Mouse (Mus musculus) forebrain, embryonic 10.5 days (tissue): ENCODE measurements around the gene Pea15a. TPM values are rescaled to one million over a fixed set of nuclear protein-coding genes. Genes with fewer than 3 reads are reported as not detected.

ENCODE experiments used
- DNase-seq: peaks from one replicate; pipeline ENCODE4 v3.0.0-alpha.2; 2017; ENCODE audit warnings: low spot score; ENCODE audit errors: extremely low spot score
- H3K27ac ChIP-seq: fragments of 300-500 bp; sonication (generic); 2 replicates; pipeline ENCODE4 v1.5.1; 2016; ENCODE audit warnings: mild to moderate bottlenecking
- H3K27me3 ChIP-seq: fragments of 300-500 bp; sonication (generic); 2 replicates; pipeline ENCODE4 v1.6.1; 2016; ENCODE audit warnings: mild to moderate bottlenecking; ENCODE audit not compliant: poor library complexity, severe bottlenecking
- H3K36me3 ChIP-seq: fragments of 300-500 bp; sonication (generic); replicated peaks from 2 replicates; pipeline ENCODE4 v1.6.1; 2016; ENCODE audit warnings: mild to moderate bottlenecking, moderate library complexity
- H3K4me1 ChIP-seq: fragments of 300-500 bp; sonication (generic); 2 replicates; pipeline ENCODE4 v1.6.1; 2016
- H3K4me3 ChIP-seq: fragments of 300-500 bp; sonication (generic); 2 replicates; pipeline ENCODE4 v1.5.1; 2016; ENCODE audit warnings: mild to moderate bottlenecking, moderate library complexity
- H3K9me3 ChIP-seq: fragments of 300-500 bp; sonication (generic); 2 replicates; pipeline ENCODE4 v1.6.1; 2016; ENCODE audit warnings: mild to moderate bottlenecking, moderate library complexity
- WGBS: fragments of 180-500 bp; shearing (Covaris S2); methylation state at CpG from one replicate; pipeline ENCODE4 v1.1.7; 2016; 5-methylcytosine and 5-hydroxymethylcytosine counted together
- polyA plus RNA-seq: library from polyadenylated mRNA; unstranded; fragments of >200 nt; fragmentation: Nextera tagmentation; extraction: Ambion mirVana; gene quantifications from 2 replicates; pipeline ENCODE4 v1.2.1, GENCODE M21; 2016

The Pea15a gene
- polyA plus RNA-seq, 1 experiment from 2014 or later: 292 TPM

DNA sequence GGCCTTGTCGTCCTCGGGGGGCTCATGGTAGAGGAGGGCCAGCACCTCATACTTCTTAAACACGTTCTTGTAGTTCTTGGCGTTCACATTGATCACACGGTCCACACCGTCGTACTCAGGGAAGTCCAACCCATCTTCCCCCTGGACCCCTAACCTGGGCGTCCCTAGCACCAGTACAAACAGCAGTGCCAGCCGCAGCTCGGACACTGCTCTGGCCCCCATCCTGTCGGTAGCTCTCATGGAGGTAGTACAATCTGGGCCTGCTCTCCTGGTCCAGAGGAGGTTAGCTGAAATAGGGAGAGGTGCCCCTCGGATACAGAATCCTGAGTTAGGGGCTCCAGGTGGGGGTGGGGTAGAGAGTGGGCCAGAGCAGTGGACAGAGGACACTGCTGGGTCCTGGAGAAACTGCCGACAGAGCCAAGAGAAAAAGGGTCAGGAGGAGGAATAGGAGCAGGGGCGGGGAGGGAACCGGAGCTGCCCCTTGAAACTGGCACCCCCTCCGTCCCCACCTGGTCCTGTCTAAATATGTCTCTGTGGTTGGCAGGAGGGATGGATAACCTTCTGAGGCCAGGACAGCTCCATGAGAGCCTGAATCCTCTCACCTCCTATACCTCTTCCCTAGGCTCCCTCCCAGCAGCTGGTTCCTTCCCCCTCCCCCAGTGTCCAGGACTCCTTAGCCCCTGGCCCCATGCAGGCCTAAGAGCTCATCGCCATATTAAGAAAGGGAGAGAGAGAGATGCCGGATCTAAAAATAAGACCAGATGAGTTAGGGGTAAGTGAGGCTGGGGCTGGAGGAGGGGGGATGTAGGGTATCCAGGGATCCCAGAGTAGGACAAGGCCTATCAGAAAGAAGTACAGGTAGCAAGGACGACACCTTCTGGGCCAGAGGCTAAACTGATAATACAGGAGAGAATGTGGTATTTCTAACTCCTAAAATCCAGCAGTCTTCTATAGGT lies 13.1 kb upstream of the Pea15a start, which contains the start of gene Casq1:
Casq1 (minus strand) TSS at position 418 of the 956 bp plus-strand sequence.
- DNase-seq: no peak
- H3K4me1 ChIP-seq: peaks cover 64% of the 10 kb centered on the region
- H3K9me3 ChIP-seq: no peaks in the 10 kb centered on the region
- 83% methylated on average over 19 of the region's 19 CpGs for WGBS
- no peak within 1 kb of the TSS for H3K4me3 ChIP-seq
- no peaks in the 10 kb centered on the region for H3K27me3 ChIP-seq
- H3K36me3 ChIP-seq: no peaks in the 10 kb centered on the region
- peak within 1 kb of the TSS; percentile 76 for H3K27ac ChIP-seq

DNA sequence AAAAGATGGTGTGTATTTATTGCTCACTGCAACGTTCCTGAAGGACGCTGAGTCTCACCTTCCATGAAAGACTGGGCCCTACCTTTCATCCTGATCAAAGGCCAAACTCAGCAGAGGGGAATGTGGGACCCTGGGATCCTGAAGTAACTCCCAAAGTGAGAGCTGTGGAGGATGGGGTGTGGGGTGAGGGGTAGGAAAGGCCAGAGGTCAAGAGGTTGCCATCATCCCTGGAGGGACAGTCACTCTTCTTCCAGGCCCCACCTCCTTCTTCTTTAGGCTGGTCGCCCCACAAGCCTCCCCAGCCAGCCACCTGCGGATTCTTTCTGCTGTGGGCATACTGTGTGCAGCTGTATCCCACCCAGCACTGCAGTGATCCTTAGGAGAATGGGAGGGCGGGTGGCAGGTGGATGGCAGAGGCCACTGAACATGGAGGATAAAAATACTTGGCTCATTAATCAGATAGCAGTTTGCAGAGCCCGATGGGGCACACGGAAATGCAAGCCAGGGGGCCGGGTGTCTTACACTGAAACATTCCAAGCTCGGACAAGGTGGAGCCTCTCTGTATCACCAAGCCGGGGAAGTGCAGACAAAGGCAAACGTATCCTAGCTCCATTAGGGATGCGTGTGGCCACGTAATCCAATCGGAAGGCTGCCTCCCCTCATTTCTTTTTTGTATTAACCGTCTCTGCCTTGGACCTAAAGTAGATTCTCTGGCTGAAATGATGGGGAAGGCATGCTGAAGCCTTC lies 11.7 kb upstream of the Pea15a start:
- Histone ChIP-seq H3K9me3 (no peaks in the 10 kb centered on the region), H3K27ac (peak overlapping the region; percentile 76), H3K4me1 (peaks cover 75% of the 10 kb centered on the region), H3K36me3 (no peaks in the 10 kb centered on the region), H3K4me3 (no peak overlapping the region), H3K27me3 (no peaks in the 10 kb centered on the region)
- WGBS: 58% methylated on average over 15 of the region's 15 CpGs
- DNase-seq: no peak

DNA sequence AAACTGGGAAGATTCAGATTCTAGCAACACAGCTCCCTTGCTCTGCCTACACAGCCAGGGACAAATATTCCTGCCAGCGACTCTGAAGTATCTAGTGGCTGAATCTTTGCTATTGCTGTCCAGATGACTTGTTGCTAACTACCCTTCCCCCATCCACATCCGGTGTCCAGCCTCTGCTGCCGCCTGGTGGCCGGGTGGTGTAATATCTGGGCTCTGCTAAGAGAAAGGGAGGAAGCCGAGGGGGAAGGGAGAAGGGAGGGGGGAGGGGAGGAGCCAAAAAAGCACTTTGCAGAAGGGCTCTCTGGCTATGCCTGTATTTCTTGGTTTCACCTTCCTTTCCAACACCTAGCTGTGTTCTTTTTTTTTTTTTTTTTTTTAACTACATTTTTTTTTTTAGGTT lies 10.5 kb upstream of the Pea15a start:
- Histone ChIP-seq H3K27me3 (no peaks in the 10 kb centered on the region), H3K36me3 (no peaks in the 10 kb centered on the region), H3K9me3 (no peaks in the 10 kb centered on the region), H3K4me1 (peaks cover 79% of the 10 kb centered on the region), H3K27ac (peak overlapping the region; percentile 90), H3K4me3 (peak overlapping the region; percentile 43)
- peak; percentile 95 for DNase-seq
- 1% methylated on average over 5 of the region's 5 CpGs for WGBS

DNA sequence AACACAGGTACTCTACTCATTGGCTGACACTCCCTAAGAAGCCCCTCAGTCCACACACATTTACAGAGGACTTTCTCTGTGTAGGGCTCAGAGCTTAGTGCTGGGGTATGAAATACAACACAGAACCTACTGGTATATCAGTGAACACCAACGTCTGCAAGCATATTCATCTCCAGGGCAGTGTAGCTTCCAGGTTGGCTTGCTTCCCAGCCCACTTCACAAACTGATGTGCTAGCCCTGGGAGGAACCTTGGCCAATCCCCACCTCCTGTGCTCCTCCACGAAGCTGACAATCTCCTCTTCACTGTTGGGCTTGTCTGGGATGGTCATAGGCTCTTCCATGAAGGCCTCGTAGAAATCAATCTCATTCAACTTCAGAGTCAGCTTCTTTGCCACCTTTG lies 8.1 kb upstream of the Pea15a start:
- Histone ChIP-seq H3K27ac (no peak overlapping the region), H3K4me3 (no peak overlapping the region), H3K4me1 (peaks cover 55% of the 10 kb centered on the region), H3K27me3 (no peaks in the 10 kb centered on the region), H3K9me3 (no peaks in the 10 kb centered on the region), H3K36me3 (no peaks in the 10 kb centered on the region)
- DNase-seq: no peak
- WGBS: 76% methylated on average over 3 of the region's 3 CpGs

DNA sequence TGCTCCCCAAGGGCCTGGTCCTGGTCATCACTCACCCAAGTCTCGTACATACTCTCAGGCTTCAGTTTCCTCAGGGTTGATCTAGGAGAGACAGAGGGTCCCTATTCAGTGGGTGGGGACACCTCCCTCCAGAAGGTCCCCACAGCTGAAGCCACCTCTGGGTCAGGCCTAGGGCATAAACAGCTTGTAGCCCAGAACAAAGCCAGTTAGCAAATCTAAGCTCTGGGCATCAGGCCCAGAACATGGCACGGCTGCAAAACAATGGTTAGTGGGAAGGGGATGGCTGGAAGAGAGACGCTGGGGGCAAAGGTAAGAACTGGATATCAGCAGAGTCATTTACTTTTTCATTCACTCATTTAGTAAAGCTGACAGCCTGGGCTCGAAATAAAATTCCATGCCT lies 7.2 kb upstream of the Pea15a start:
- 79% methylated on average over 4 of the region's 4 CpGs for WGBS
- H3K4me1 ChIP-seq: peaks cover 45% of the 10 kb centered on the region
- H3K27ac ChIP-seq: 0 out of 2 replicates have a peak overlapping the region, but pooled peaks have one; percentile 36
- no peak for DNase-seq
- no peak overlapping the region for H3K4me3 ChIP-seq
- no peaks in the 10 kb centered on the region for H3K9me3 ChIP-seq
- no peaks in the 10 kb centered on the region for H3K36me3 ChIP-seq
- no peaks in the 10 kb centered on the region for H3K27me3 ChIP-seq

DNA sequence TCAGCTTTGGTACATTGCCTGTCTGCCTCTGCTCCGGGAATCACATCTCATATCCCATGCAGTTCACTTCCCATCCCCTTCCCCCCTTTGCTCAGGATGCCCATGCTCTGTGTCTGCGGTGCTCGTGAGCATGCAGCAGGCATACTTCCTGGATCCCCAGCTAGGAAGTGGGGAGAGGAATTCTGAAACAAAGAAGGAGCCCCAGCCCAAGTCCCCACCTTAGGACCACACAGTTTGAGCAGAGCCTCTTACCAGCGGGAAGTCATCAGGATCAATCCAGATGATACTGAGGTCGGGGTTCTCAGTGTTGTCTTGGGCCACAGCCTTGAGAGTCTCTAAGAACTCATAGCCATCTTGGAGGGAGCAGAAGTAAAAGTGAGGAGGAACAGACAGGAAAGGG lies 6.2 kb upstream of the Pea15a start:
- peaks cover 36% of the 10 kb centered on the region for H3K4me1 ChIP-seq
- 61% methylated on average over 5 of the region's 5 CpGs for WGBS
- H3K27me3 ChIP-seq: no peaks in the 10 kb centered on the region
- H3K4me3 ChIP-seq: no peak overlapping the region
- no peaks in the 10 kb centered on the region for H3K9me3 ChIP-seq
- peak overlapping the region; percentile 36 for H3K27ac ChIP-seq
- no peaks in the 10 kb centered on the region for H3K36me3 ChIP-seq
- no peak for DNase-seq

DNA sequence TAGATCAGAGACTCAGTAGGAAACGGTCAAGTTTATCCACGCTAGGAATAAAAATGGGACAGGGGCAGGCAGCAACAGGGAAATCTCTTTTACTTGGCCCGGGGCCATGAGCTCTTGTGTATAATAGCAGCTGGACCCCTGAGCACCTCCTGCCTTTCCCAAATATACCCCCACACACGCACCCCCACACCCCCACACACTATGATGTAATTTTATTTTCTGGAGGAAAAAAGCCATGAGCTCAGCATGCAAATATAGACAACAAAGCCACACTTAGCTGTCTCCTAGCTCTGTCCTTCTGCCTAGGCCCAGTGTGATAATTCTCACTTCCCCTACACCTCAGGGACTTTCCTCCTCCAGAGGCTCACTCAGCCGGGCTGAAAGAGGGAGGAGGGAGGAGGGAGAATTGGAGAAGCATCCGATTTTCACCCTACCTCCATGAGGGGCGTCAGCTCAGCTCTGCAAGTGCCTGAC lies 544 bp upstream of the Pea15a start:
- Histone ChIP-seq H3K4me3 (peak overlapping the region; percentile 85), H3K9me3 (no peaks in the 10 kb centered on the region)
- 21% methylated on average over 7 of the region's 7 CpGs for WGBS

DNA sequence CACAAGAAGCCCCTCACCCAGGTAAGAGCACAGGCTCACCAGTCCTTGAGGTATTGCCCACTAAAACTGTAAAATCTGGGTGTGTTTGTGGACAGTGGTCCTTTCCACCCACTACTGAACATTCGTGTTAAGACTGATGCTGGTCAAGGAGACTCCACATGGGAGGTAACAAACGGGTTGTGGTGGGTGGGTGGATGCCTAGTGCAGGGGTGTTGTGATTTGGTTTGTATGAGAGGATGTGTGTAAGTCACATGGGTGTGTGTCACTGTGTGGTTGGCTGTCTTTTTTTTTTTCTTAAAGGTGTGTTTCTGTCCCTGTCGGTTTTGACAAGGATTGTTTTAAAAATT lies 890 bp downstream of the Pea15a start:
- H3K27ac ChIP-seq: peak overlapping the region; percentile 96
- no peak for DNase-seq
- H3K9me3 ChIP-seq: no peaks in the 10 kb centered on the region
- no peaks in the 10 kb centered on the region for H3K27me3 ChIP-seq
- H3K4me1 ChIP-seq: peaks cover 70% of the 10 kb centered on the region
- peak overlapping the region; percentile 85 for H3K4me3 ChIP-seq
- peaks cover 16% of the 10 kb centered on the region for H3K36me3 ChIP-seq
- WGBS: 10% methylated on average over 3 of the region's 3 CpGs

More for the DNA sequence above, 544 bp upstream of the Pea15a start:
- Histone ChIP-seq H3K27ac (peak overlapping the region; percentile 96), H3K36me3 (peaks cover 2% of the 10 kb centered on the region; the same call in 1 of the 2 replicates), H3K27me3 (no peaks in the 10 kb centered on the region), H3K4me1 (peaks cover 55% of the 10 kb centered on the region)
- no peak for DNase-seq

DNA sequence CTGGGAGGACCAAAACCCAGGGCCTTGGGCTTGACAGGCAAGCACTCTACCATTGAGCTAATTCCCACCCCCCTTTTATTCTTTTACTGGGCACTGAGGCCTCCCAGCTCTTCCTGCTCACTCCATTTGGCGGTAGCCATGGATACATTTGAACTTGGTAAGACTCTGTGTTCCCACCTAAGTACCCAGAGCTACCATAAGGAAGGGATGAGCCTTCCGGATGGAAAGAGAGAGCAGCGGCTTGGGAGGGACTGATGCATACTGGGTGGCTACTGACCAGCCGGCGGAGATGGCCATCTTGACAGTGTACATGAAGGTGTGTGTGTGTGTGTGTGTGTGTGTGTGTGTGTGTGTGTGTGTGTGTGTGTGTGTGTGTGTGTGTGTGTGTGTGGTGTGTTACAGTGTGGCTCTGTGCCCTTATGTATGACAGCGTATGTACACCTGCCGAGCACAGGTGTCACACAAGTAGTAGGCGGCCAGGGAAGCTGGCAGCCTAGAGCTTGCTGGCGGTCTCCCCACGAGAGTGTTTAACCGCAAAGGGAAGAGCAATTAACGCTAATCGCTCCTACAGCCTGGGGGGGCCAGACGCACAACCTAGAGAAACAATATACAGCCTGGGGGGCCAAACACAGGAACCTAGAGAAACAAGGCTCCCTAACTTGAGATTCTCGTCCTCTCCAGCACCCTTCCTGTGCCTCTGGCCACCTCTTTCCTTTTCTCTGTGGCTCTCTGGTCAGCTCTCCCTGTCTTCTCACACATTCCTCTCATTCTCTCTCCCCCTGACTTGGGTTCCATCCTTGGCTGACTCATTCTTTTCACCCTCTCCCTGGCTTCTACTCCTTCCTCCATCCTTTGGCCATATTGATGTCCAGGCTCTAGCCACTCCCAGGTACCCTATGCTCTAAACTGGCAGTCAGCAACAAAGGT lies 1.5 kb downstream of the Pea15a start:
- peaks cover 76% of the 10 kb centered on the region for H3K4me1 ChIP-seq
- WGBS: 31% methylated on average over 15 of the region's 15 CpGs
- DNase-seq: peak; percentile 34

DNA sequence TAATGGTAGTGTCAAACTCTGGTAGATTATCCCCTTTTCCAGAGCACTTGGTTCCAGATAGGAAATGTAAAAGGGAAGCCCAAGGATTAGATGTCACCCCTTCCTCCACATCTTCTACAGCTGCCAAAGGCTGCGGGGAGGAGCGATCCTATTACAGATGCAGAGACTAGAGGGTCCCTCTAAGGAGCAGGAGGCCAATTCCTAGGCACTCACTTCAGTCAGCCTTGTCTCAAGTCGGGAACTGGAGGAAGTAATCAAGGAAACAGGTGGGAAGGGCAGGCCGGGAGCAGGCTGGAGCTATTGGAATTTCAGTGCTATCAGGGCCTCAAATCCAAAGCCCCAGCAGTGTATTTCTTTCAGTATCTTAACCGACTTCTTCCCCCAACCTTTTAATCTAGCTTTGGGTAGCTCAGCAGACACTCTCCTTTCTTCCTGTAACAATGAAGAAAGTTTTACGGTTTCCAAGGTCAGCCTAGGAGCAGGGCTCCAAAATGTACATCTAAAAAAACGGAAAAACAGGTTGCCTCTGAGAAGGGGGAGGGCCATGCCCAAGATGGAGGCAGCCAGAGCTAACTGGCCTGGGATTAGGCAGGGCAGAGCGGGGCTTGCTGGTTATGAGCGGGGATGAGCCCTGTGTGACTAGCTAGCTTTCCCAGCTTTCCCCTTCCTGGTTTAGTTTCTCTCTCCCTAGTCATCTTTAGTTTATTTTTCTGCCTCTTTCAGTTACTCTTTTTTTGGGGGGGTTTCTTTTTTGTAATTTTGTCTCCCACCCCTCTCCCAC lies 2.4 kb downstream of the Pea15a start:
- H3K4me1 ChIP-seq: peaks cover 82% of the 10 kb centered on the region
- no peaks in the 10 kb centered on the region for H3K27me3 ChIP-seq
- WGBS: 8% methylated on average over 9 of the region's 9 CpGs
- no peak for DNase-seq
- peak overlapping the region; percentile 96 for H3K27ac ChIP-seq
- peak overlapping the region; percentile 85 for H3K4me3 ChIP-seq
- H3K36me3 ChIP-seq: peaks cover 31% of the 10 kb centered on the region
- H3K9me3 ChIP-seq: no peaks in the 10 kb centered on the region

More for the DNA sequence above, 1.5 kb downstream of the Pea15a start:
- Histone ChIP-seq H3K27ac (peak overlapping the region; percentile 96), H3K9me3 (no peaks in the 10 kb centered on the region), H3K27me3 (no peaks in the 10 kb centered on the region), H3K4me3 (peak overlapping the region; percentile 85), H3K36me3 (peaks cover 22% of the 10 kb centered on the region)

DNA sequence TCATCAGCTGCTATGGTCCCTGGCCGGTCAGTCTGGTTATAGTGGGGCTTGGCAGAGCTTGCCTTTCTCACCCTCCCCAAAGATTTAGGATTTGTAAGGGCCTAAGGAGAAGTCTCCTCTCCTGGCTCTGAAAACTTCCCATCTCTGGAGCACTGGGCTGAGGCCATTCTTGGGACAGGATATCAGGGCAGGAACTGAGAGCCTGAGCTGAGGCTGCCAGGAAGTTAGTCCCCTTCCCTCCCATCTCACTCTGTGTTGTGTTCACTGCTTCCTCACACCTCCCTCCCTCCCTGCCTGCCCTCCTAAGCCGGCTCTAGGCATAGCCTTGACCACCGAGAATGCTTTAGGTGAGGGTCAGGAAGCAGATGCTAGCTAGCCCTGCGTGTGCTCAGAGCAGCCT lies 3.0 kb downstream of the Pea15a start:
- Histone ChIP-seq H3K27ac (peak overlapping the region; percentile 96), H3K36me3 (peaks cover 37% of the 10 kb centered on the region), H3K4me1 (peaks cover 82% of the 10 kb centered on the region), H3K9me3 (no peaks in the 10 kb centered on the region), H3K27me3 (no peaks in the 10 kb centered on the region), H3K4me3 (peak overlapping the region; percentile 85)
- WGBS: 5% methylated on average over 4 of the region's 4 CpGs
- peak; percentile 42 for DNase-seq
